Mouse (Mus musculus) gastrocnemius, postnatal 4 days (tissue): ENCODE data around the gene Gm21981. TPM values are rescaled to one million over a fixed set of nuclear protein-coding genes. Genes with fewer than 3 reads are reported as not detected.
A peak's percentile ranks its signal among the peaks of the same experiment; 100 is the strongest.

Experiments
- DNase-seq, 2 experiments: peaks; one replicate each; pipeline ENCODE4 v3.0.0; 2021 to 2022; ENCODE audit warnings: low spot score in 2 of 2, mixed read lengths in 2 of 2
- total RNA-seq, 2 experiments: library from RNA; stranded (reverse); gene quantifications; 2 replicates each; pipeline ENCODE4 v1.2.3; 2021

The Gm21981 gene
- total RNA-seq, 2 experiments from 2014 or later, result 0.42 to 1.1 TPM

DNA sequence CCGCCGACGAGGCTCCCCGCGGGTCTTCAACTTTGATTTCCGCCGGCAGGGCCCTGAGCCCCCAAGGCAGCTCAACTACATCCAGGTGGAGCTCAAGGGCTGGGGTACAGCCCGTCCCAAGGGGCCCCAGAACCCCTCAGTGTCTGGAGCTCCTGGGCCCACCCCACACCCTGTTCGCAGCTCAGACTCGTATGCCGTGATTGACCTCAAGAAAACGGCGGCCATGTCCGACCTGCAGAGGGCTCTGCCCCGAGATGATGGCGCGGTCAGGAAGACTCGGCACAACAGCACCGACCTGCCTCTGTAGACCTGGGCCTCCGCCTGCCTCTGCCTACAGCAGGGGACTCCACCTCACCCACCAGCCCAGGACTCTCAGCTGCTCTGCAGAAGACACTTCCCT lies 9.3 kb upstream of the Gm21981 start:
- DNase-seq, result no peak

DNA sequence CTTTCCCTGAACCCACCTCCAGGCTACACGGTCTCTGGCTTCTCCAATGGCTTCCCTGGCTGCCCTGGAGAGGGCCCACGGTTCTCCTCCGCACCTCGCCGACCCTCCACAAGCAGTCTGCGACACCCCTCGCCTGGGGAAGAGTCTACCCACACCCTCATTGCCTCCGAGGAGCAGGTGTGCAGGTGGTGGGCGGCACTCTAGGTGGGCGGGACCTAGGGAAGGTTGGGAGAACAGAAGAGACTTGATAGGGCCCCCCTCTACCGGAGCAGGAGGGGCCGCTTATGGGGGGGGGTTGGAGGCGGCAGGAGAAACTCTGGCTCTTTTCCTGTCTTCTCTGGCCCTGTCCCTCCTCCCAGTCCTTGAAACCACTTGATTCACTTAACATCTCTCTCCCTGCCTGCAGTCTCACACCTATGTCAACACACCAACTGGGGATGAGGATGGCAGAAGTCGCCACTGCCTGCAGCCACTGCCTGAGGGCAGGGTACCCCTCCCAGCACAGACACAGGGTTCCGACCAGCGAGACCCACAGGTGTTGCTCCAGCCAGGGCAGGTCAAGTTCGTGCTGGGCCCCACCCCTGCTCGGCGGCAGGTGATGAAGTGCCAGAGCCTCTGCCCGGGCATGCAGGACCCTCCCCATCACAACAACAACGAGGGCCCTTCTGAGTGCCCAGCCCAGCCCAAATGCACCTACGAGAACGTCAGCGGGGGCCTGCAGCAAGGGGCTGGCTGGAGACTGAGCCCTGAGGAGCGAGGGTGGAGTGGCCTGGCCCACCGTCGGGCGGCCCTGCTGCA lies 8.5 kb upstream of the Gm21981 start:
- no peak for DNase-seq

DNA sequence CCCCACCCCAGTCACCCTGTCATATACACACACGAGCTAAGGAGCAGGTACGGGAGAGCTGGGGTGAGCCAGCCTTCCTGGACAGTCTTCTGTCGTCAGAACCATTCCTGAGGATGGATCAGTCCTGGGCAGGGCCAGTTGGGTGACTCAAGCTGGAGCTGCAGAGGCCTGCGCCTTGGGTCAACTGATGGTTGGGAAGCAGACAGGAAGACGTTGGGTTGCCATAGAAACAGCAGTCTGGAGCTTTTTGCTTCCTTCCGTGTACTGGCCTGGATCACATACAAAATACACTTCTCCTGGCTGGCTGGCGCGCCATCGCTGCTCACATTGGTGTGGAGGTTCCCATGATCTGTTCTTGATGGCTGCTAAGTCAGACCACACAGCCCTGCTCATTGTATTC lies 7.5 kb upstream of the Gm21981 start:
- no peak for DNase-seq

GRCm38 (mm10) chr17:47699055-47699454 lies 4.8 kb upstream of the Gm21981 start:
- DNase-seq, result no peak

GRCm38 (mm10) chr17:47698156-47698555 lies 3.9 kb upstream of the Gm21981 start:
- DNase-seq, result no peak

DNA sequence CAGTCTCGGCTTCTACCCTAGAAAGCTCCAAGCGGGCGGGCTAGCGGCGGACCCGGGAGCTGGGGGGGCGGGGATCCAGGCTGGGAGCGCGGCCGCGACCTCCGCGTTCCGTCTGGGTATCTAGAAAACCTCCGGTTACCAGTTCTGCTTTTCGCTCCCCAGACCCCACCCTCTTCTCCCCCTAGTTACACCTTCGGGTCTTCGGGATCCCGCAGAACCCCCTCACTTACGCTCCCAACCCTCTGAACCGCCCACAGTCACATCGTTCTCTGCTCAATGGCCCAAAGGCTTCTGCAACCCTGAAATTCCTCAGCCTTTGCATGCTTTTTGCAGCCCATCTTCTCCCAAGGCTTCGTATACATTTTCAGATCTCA lies 1.1 kb upstream of the Gm21981 start:
- no peak for DNase-seq

DNA sequence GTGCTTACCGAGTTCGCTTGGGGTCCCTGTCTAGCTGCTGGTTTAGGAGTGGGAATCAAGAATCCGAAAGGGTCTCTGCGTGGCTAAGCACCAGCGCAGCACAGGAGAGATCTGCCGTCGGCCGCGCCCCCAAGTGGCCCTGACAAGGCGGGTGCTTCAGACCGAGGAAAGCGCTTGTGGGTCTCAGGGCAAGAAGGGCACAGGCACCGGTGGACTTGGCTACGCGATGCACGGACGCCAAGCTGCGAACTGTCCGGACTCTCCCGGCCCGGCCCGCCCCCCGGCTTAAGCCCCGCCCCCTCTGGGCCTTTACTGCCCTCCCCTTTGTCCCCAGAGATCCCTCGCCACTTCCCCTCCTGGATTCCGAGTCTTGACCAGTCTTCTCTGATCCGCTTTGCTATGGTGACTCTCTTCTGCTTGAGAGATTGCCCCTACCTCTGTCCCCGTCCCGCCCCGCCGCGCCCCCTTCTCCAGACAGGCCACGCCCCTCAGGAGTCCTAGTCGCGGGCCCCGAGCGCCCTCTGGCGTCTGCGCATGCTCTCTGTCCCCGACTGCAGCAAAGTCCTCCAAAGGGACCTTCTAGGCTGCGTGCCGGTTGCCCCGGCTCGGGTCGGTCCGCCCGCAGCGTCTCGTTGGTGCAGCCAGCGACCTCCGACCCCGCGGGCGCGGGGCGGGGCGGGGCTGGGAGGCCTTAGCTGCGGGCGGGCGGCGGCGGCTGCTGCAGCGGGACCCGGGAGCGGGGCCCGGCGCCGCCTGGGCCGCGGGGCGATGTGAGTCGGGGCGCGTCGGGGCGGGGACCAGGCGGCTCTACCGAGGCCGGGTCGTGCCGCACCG lies 465 bp upstream of the Gm21981 start, which contains the start of gene Prickle4:
Gene Prickle4 (minus strand): TSS at position 234 of the 834 bp plus-strand sequence.
- peak; percentile 97 to 98 for DNase-seq

GRCm38 (mm10) chr17:47693671-47694441 lies 399 bp downstream of the Gm21981 start:
- DNase-seq, result no peak

DNA sequence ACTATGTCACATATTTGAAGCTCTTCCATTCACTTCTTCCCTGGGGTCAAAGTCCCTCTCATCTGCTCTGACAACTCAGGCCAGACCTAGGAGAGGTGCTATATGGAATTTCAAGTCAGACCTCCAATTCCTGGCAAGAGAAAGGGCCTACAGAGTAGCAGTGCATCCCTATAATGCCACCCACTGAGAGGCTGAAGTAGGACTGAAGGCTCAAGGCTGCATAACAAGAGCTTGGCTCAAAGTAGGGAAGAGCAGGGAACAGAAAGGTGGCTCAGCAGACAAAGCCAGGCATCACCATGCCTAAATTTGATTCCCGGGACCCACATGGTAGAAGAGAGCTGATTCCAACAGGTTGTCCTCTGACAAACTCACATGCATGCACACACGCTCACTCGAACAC lies 2.6 kb downstream of the Gm21981 start:
- DNase-seq, result no peak

DNA sequence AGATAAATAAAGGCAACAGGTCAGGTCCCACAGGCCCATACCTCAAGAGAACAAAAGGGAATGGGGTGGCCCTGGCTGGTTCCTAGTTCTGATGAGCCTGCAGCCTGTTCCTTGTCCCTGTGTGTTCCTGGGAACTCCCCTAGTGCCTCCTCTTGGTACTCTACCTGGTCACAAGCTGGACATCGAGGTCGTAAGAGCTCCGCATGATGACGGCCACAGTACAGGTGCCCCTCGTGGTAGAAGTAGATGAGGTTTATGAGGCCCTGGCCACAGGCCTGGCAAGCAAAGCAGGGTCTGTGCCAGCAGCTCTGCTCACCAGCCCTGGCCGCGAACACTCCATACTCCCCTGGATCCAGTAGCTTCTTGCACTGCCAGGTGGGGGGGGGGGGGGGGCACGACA lies 4.4 kb downstream of the Gm21981 start:
- DNase-seq, result no peak

DNA sequence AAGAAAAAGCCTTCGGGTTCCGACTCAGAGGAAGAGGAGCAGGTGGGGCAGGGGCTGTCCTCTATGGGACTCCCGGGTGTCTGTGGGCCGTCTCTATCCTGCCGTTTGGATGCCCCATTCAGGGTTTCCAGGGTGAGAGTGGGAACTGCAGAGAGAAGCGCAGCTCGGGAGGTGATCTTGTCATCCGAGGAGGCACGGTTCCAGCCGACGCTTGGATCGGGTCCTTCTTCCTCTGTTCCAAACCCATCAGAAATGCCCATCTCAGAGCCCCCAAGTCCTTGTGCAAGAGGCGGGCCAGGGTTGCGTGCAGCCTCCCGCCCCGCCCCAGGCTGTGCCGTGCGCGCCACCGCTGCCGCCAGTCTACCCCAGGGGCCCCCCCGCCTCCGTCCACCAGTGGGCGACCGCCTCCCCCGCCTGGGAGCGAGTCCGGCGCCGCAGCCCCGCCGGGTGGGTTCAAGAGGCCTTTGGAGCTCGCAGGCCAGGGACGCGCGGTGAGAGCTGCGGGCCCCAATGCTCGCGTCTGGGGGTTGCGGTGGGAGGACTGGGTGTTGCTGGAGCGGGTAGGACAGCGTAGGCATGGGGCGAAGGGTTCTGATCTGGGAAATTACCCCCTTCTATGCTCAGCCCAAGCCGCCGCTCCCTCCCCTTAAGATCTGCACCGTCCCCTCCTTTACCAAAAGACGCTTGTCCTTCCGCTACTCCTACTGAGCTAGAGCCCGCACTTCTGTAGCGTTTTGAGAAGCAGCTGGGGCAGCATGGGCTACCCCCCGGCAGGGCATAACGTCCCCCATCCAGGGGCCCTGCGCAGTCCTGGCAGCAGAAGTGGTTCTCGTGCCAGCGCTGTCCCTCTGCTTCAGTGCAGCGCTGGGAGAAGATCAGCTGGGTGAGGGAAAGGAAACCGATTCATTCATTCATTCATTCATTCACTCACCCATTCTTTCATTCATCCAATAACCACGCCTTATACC lies 5.4 kb downstream of the Gm21981 start, which contains the start of gene Frs3:
Gene Frs3 (plus strand): TSS at position 423 of the 968 bp plus-strand sequence.
- peak; percentile 74 to 79 for DNase-seq

DNA sequence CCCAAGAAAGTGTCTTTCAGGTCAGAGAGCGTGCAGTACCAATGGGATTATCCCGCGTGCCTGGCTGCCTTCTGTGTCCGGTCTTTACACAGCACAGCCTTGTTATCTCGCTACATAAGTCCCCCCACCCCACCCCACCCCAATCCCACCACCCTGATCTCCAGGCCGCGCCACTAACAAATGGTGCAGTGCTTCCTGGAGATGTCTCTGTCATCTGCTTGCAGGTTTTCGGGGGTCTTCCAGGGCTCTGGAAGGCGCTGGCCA lies 6.0 kb downstream of the Gm21981 start, which contains the start of gene Tomm6:
Gene Tomm6 (minus strand): TSS at position 43 of the 264 bp plus-strand sequence.
- DNase-seq, result no peak

DNA sequence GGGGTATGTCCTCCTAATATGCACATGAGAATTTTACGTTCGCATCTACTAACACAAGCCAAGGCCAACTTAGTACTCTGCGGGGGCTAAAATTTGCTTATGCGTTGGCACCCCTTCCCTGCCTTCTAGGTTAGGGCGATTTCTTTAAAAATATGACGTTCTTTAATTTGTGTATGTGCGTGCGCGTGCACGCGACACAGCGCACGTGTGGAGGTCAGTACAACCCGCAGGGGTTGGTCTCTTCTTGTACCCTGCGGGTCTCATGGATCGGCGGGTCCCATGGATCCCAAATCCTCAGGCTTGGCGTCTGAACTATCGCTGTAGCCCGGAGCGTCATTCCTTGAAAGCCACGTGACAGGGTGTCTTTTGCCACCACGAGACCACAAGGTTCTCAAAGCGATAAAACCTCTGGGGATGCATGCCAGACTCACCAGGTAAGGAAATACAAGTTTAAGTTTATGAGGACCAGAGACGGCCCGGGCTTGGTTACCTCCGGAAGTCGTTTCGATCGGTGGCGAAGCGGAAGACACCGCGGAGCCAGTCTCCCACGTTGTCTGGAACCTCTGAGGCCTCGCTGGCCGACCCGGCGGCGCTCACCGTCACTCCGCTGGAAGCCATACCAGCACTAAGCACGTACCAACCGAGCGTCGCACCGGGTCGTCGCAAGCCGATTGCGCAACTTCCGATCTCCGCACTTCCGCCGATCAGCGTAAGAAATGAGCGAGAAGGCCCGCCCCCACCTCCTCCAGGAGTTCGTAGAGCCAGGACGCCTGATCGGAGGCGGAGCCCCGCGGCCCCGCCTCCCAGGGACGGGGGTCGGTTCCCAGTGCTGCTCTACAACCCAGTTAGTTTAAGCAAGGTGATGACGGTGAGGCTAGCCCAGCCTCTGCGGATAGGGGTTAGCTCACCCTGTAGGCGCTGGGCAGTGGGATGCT lies 6.6 kb downstream of the Gm21981 start:
- peak; percentile 87 to 96 for DNase-seq

DNA sequence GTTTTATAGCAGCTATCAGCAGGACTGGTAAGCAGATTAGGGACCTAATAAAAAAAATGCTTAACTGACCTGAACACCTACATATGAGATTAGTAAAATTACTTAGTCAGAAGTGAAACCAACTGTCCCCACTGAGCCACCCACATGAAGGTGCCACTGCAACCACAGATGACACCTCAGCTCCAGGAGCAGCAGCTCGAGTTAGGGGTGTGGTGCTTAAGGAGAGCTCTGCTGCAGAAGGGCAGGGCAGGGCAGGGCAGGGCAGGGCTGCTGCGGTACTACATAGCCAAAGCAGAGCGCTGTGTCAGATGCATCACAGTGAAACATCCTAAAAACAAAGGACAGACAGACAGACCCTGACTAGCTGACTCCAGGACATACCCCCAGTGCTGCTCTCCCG lies 11.4 kb downstream of the Gm21981 start:
- no peak for DNase-seq

DNA sequence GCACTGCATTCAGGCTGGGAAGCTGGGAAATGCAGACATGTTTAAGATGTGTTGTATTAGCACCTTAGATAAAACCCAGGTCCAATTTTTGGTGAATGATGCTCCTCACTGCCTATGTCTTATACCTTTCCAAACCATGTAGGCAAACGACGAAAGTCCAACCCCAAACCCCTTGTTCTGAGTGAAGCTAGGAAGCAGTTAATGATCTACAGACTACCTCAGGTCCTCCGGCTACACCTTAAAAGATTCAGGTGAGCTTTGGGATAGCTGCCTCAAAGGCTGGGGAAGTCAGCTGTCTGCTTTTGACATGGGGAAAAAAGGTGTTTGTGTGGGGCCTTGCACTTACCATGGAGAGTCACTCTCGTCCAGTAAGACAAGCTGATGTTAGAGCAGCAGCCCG lies 15.6 kb downstream of the Gm21981 start:
- no peak for DNase-seq

DNA sequence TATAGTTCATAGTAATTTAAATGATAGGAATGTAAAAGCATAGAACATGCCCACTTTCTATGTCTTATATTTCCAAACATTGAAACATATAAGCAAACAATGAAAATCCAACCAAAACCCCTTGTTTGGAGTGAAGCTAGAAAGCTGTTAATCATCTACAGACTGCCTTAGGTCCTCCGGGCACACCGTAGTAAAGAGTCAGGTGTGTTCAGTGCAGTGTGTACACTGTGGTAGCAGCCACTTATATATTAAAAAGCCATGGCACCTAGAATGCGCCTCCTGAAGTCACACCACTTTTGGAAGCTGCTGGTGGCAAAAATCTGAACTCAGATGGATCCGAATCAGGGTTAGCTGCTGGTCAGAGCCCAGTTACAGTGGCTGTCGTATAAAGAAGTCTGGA lies 16.0 kb downstream of the Gm21981 start:
- no peak for DNase-seq

GRCm38 (mm10) chr17:47676581-47676980 lies 17.7 kb downstream of the Gm21981 start:
- peak; percentile 42 to 64 for DNase-seq

GRCm38 (mm10) chr17:47672311-47673111 lies 21.7 kb downstream of the Gm21981 start:
- DNase-seq, result peak; percentile 55 to 75

DNA sequence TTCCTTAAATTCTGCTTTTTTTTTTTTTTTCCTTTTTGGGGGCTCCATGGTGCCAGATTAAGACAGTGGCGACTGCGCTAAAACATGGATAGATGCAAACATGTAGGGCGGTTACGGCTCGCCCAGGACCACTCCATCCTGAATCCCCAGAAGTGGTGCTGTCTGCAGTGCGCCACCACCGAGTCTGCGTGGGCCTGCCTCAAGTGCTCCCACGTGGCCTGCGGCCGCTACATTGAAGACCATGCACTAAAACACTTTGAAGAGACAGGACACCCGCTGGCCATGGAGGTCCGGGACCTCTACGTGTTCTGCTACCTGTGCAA lies 22.3 kb downstream of the Gm21981 start:
- DNase-seq, result no peak
